Mouse (Mus musculus) stomach, embryonic 16.5 days (tissue): ENCODE results near the gene Smyd4. TPM values are rescaled to one million over a fixed set of nuclear protein-coding genes. Genes with fewer than 3 reads are reported as not detected.

ENCODE experiments used
- ATAC-seq: fragments of 200-750 bp; cut with Nextera tagmentation; 2 replicates; pipeline ENCODE4 v1.8.0; 2017; ENCODE audit warnings: moderate number of reproducible peaks, moderate TSS enrichment; ENCODE audit not compliant: insufficient read depth, low FRiP score
- H3K27ac ChIP-seq: fragments of 300-500 bp; sonication (generic); 2 replicates; pipeline ENCODE4 v1.5.1; 2014; ENCODE audit warnings: low read length
- H3K27me3 ChIP-seq: fragments of 300-500 bp; sonication (generic); 2 replicates; pipeline ENCODE4 v1.6.1; 2014; ENCODE audit warnings: low read length, control low read depth, mixed read lengths; ENCODE audit not compliant: control insufficient read depth, insufficient read depth
- H3K36me3 ChIP-seq: fragments of 300-500 bp; sonication (generic); 2 replicates; pipeline ENCODE4 v1.6.1; 2014; ENCODE audit warnings: low read length; ENCODE audit not compliant: control insufficient read depth, insufficient read depth
- H3K4me1 ChIP-seq: fragments of 300-500 bp; sonication (generic); 2 replicates; pipeline ENCODE4 v1.6.1; 2014; ENCODE audit warnings: low read length, control low read depth, mixed read lengths; ENCODE audit not compliant: control insufficient read depth, insufficient read depth
- H3K4me2 ChIP-seq: fragments of 300-500 bp; sonication (generic); 2 replicates; pipeline ENCODE4 v1.6.1; 2014; ENCODE audit warnings: low read depth, low read length, mixed read lengths
- H3K4me3 ChIP-seq: fragments of 300-500 bp; sonication (generic); replicated peaks from 2 replicates; pipeline ENCODE4 v1.5.1; 2014; ENCODE audit warnings: mild to moderate bottlenecking, low read length
- H3K9ac ChIP-seq: fragments of 300-500 bp; sonication (generic); 2 replicates; pipeline ENCODE4 v1.6.1; 2014; ENCODE audit warnings: low read length
- H3K9me3 ChIP-seq: fragments of 300-500 bp; sonication (generic); replicated peaks from 2 replicates; pipeline ENCODE4 v1.6.1; 2016; ENCODE audit warnings: low read length, control low read depth; ENCODE audit not compliant: control insufficient read depth
- WGBS: fragments of 180-500 bp; shearing (Covaris S2); extraction: QIAGEN DNeasy Blood & Tissue Kit; methylation state at CpG from one replicate; pipeline ENCODE4 v1.1.7; 2014; 5-methylcytosine and 5-hydroxymethylcytosine counted together
- polyA plus RNA-seq: library from polyadenylated mRNA; unstranded; fragments of >200 nt; fragmentation: Nextera tagmentation; extraction: Ambion mirVana; gene quantifications from 2 replicates; pipeline ENCODE4 v1.2.1, GENCODE M21; 2015

Smyd4 gene
- polyA plus RNA-seq, 1 experiment from 2014 or later: 9.8 TPM

- Histone ChIP-seq H3K4me3 (no peak overlapping the region), H3K36me3 (no peaks in the 10 kb centered on the region), H3K9me3 (no peaks in the 10 kb centered on the region), H3K4me1 (no peaks in the 10 kb centered on the region), H3K9ac (no peak overlapping the region), H3K27me3 (no peaks in the 10 kb centered on the region), H3K27ac (no peak overlapping the region), H3K4me2 (no peak overlapping the region)
- WGBS: 82% methylated on average over 5 of the region's 5 CpGs
- no peak for ATAC-seq
These were observed 85.9 kb downstream of the Smyd4 start for GRCm38 (mm10) chr11:75434138-75434537.

GRCm38 (mm10) chr11:75438194-75438593, 90.0 kb downstream of the Smyd4 start:
- Histone ChIP-seq H3K4me2 (peak overlapping the region; percentile 7; the same call in 1 of the 2 replicates), H3K4me3 (no peak overlapping the region), H3K27me3 (no peaks in the 10 kb centered on the region), H3K9ac (no peak overlapping the region), H3K9me3 (no peaks in the 10 kb centered on the region), H3K36me3 (no peaks in the 10 kb centered on the region; the same call in 1 of the 2 replicates), H3K4me1 (no peaks in the 10 kb centered on the region), H3K27ac (no peak overlapping the region)
- no peak for ATAC-seq
- WGBS: 74% methylated on average over 13 of the region's 13 CpGs

DNA sequence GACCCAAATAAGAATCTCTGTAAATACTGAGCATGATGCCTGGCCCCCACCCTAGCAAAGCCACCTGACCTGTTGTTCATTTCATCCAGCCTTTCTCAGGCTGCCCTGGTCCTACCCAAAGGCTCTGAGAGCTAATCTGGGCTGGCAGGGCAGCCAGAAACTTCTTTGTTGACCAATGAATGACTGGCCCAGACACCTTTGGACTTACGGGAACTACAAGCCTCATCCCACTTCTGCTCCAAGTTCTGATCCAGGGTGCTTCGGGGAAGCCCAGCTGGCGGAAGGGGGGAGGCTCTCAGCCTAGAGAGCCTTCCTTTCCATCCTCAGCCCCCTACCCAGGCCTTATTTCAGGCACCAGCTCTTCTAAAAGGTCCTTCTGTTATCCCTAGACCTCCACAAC, 90.6 kb downstream of the Smyd4 start:
- no peaks in the 10 kb centered on the region; the same call in 1 of the 2 replicates for H3K36me3 ChIP-seq
- peak overlapping the region; percentile 60 for H3K27ac ChIP-seq
- H3K9me3 ChIP-seq: no peaks in the 10 kb centered on the region
- WGBS: 82% methylated on average over 3 of the region's 3 CpGs
- no peaks in the 10 kb centered on the region for H3K4me1 ChIP-seq
- H3K4me3 ChIP-seq: no peak overlapping the region
- no peak overlapping the region for H3K9ac ChIP-seq
- peak overlapping the region; percentile 7; the same call in 1 of the 2 replicates for H3K4me2 ChIP-seq
- ATAC-seq: no peak
- H3K27me3 ChIP-seq: no peaks in the 10 kb centered on the region

- no peaks in the 10 kb centered on the region for H3K4me1 ChIP-seq
- H3K27me3 ChIP-seq: no peaks in the 10 kb centered on the region
- peak; percentile 87 for ATAC-seq
- no peak within 1 kb of the TSS for H3K4me3 ChIP-seq
- H3K4me2 ChIP-seq: peak within 1 kb of the TSS; percentile 7; the same call in 1 of the 2 replicates
- no peak within 1 kb of the TSS; the same call in 1 of the 2 replicates for H3K9ac ChIP-seq
- H3K27ac ChIP-seq: peak within 1 kb of the TSS; percentile 60
- H3K36me3 ChIP-seq: peaks cover under 1% of the 10 kb centered on the region; the same call in 1 of the 2 replicates
- H3K9me3 ChIP-seq: no peaks in the 10 kb centered on the region
- WGBS: 61% methylated on average over 6 of the region's 6 CpGs
These were observed 91.1 kb downstream of the Smyd4 start, which contains the start of gene Serpinf2 for GRCm38 (mm10) chr11:75439363-75439762. Gene Serpinf2 (minus strand): TSS chr11:75439591.

- Histone ChIP-seq H3K27ac (no peak overlapping the region), H3K9me3 (no peaks in the 10 kb centered on the region), H3K27me3 (no peaks in the 10 kb centered on the region), H3K4me2 (no peak overlapping the region), H3K36me3 (peaks cover 3% of the 10 kb centered on the region; the same call in 1 of the 2 replicates), H3K4me1 (no peaks in the 10 kb centered on the region), H3K9ac (no peak overlapping the region), H3K4me3 (no peak overlapping the region)
- no peak for ATAC-seq
- 86% methylated on average over 3 of the region's 3 CpGs for WGBS
These were observed 91.7 kb downstream of the Smyd4 start for GRCm38 (mm10) chr11:75439951-75440350.

DNA sequence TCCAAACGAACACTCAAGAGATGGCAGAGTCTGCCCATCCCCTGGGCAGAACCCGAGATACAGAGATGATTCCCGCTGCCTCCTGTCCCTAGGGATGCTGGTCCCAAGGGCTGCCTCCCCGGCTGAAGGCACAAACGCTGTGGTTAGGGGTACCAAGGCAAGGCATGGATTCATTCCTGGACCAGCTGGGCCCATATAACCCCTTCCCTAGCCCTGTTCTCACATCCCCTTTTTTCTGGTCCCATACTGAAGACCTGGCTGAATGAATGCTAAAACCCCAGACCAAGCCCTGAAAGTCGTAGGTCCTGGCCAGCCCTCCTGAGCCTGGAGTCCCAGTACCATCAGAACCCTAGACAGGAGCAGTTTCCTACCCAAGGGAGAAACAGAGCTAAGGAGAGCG, 92.8 kb downstream of the Smyd4 start:
- Histone ChIP-seq H3K27ac (no peak overlapping the region), H3K9me3 (no peaks in the 10 kb centered on the region), H3K4me3 (no peak overlapping the region), H3K36me3 (peaks cover 3% of the 10 kb centered on the region; the same call in 1 of the 2 replicates), H3K4me1 (no peaks in the 10 kb centered on the region), H3K27me3 (no peaks in the 10 kb centered on the region), H3K4me2 (no peak overlapping the region), H3K9ac (no peak overlapping the region)
- 74% methylated on average over 7 of the region's 7 CpGs for WGBS
- no peak for ATAC-seq

- no peak for ATAC-seq
- no peak overlapping the region for H3K4me3 ChIP-seq
These were observed 93.4 kb downstream of the Smyd4 start for GRCm38 (mm10) chr11:75441601-75442000.

DNA sequence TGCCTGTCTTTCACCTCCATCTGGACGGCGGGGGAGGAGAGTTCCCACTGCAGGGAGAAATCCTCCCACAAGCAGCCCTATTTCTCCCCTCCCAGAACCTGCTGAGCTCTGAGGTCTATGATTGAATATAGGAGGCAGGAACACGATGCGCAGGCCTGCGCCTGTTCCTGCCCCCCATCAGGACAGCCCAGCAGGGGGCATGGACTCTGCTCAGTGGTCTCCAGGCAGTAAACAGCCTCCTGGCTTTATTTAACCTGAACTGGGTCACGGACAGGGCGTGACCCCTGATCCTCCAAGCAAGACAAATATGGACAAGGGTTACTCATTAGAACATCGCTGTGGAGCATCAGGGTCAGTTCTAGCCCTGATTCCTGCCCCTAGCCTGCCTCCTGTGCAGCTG, 95.5 kb downstream of the Smyd4 start:
- H3K27me3 ChIP-seq: no peaks in the 10 kb centered on the region
- no peak overlapping the region; the same call in 1 of the 2 replicates for H3K9ac ChIP-seq
- WGBS: 64% methylated on average over 8 of the region's 8 CpGs
- no peaks in the 10 kb centered on the region for H3K4me1 ChIP-seq
- peaks cover 13% of the 10 kb centered on the region for H3K36me3 ChIP-seq
- no peak overlapping the region for H3K4me2 ChIP-seq
- no peak overlapping the region for H3K27ac ChIP-seq
- no peaks in the 10 kb centered on the region for H3K9me3 ChIP-seq
- no peak overlapping the region for H3K4me3 ChIP-seq
- ATAC-seq: no peak

More at GRCm38 (mm10) chr11:75441601-75442000, 93.4 kb downstream of the Smyd4 start:
- Histone ChIP-seq H3K9me3 (no peaks in the 10 kb centered on the region), H3K36me3 (peaks cover 3% of the 10 kb centered on the region; the same call in 1 of the 2 replicates), H3K4me1 (no peaks in the 10 kb centered on the region), H3K27ac (no peak overlapping the region), H3K27me3 (no peaks in the 10 kb centered on the region), H3K4me2 (no peak overlapping the region), H3K9ac (no peak overlapping the region)
- 94% methylated on average over 16 of the region's 16 CpGs for WGBS

GRCm38 (mm10) chr11:75448575-75448974, 100.3 kb downstream of the Smyd4 start:
- WGBS: 71% methylated on average over 3 of the region's 3 CpGs
- H3K9ac ChIP-seq: no peak overlapping the region
- no peak overlapping the region for H3K4me3 ChIP-seq
- no peak overlapping the region for H3K27ac ChIP-seq
- no peaks in the 10 kb centered on the region for H3K9me3 ChIP-seq
- H3K4me1 ChIP-seq: peaks cover 4% of the 10 kb centered on the region
- peaks cover 17% of the 10 kb centered on the region for H3K36me3 ChIP-seq
- H3K27me3 ChIP-seq: no peaks in the 10 kb centered on the region
- no peak overlapping the region for H3K4me2 ChIP-seq
- no peak for ATAC-seq
